Mouse (Mus musculus): Measurements from ENCODE around the gene Ppm1a.

GRCm38 (mm10) chr12:72719452-72720087, 37.7 kb upstream of the Ppm1a start:
- TF ChIP-seq CTCF (IDR thresholded peaks at IDR 0.05; ENCODE audit: low read depth, low read length) (no peak), POLR2A (IDR thresholded peaks at IDR 0.05; ENCODE audit: extremely low read depth, insufficient read depth, low read length) (no peak)
